Mouse (Mus musculus): ENCODE measurements around the gene Pth1r.
A peak's percentile ranks its signal among the peaks of the same experiment; 100 is the strongest.

Pth1r gene

GRCm38 (mm10) chr9:110746961-110747360, at the start of gene Pth1r:
TSS of gene Pth1r (minus strand) at chr9:110747145.
- no peak for DNase-seq (ENCODE audit: inconsistent age in 2 of 2, low spot score in 1 of 2)

DNA sequence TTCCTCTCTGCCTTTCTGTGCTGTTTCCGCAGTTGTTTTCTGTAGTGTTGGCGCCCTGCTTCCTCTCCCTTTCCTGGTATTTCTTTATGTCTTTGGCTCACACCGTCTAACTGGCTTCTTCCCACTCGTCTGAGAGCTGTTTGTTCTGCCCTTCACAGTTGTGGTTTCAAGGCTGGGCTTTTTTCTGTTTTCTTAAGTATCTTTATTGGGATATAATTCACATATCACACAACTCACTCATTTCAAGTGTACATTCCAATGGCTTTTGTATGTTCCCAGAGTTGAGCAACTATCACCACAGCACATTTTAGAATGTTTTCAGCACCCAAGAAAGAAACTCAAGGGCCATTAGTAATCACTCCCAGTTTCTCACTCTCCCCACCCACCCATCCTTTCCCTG, 43.5 kb upstream of the Pth1r start:
- DNase-seq (ENCODE audit: inconsistent age in 2 of 2, low spot score in 1 of 2), result no peak

DNA sequence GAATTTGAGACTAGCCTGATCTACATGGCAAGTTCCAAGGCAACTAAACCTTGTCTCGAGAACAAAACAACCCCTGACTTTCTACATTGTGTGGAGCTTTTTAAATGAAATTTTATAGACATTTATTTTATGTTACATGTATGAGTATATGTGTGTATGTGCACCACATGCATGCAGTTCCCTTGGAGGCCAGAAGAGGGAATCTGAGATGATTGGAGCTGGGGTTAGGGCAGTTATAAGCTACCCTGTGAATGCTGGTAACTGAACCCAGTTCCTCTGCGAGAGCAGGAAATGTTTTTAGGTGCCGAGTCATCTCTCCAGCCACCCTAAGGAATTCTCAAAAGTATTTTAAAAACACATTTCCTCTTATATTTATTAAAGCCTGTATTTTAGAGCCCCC, 41.2 kb upstream of the Pth1r start:
- DNase-seq (ENCODE audit: inconsistent age in 2 of 2, low spot score in 1 of 2), result peak in 1 of 2 experiments; percentile 13

DNA sequence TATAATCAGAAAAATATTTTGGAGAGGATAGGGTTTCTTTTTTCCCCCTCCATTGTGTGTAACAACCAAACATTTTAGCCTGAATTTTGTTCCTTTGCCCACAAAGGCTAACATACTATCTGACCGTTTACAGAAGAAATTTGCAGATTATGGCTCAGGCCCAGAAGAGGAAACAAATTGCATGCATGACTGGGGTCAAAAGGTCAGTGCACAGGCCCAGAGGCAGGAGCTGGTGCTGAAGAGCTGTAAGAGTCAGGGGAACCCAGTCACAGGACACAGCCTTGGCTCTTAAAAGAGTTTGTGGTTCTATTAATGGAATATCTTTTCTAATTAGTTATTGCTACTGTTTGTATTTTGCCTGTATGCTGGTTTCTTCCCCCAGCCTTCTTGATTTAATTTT, 36.7 kb upstream of the Pth1r start:
- DNase-seq (ENCODE audit: inconsistent age in 2 of 2, low spot score in 1 of 2), result no peak

DNA sequence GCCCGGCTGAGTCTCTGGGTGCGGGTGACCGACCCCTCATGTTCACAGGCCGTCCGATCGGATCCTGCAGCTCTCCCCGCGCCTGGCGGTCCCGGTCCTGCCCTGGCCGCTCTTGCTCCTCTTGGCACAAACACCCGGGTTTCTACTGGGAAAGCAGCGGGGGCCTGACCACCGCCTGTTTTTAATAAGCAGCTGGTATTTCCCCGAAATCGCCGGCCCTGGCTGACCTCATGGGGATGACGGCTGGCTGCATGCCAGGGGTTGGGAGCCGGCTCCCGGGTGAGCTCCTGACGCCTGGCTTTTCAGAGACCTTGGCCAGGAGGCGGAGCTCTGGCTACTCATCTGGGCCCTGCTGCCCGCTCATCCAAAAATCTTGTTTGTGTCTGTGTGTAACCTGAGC, 34.8 kb upstream of the Pth1r start:
- peak; percentile 91 to 98 for DNase-seq (ENCODE audit: inconsistent age in 2 of 2, low spot score in 1 of 2)

DNA sequence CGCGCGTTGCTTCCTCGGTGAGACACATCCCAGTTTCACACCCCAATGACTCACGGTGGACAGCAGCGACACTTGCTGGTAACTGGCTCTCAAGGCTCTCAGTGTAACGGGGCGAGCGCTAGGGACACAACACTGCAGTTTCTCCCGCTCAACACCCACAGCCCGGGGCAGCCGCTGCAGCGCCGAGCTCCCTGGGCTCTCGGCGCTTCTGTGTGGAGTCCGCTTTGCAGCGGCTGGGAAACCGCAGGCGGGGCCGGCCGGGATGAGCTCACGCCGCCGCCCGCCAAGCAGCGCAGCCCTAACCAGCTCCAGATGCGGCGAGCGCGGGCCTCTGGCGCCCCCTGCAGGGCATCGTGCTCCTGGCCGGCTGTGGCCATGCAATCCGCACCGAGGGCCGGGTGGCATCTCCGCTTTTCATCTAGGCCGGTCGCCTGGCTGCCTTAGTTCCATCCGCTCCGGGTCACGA, 34.3 kb upstream of the Pth1r start:
- peak; percentile 95 to 98 for DNase-seq (ENCODE audit: inconsistent age in 2 of 2, low spot score in 1 of 2)

DNA sequence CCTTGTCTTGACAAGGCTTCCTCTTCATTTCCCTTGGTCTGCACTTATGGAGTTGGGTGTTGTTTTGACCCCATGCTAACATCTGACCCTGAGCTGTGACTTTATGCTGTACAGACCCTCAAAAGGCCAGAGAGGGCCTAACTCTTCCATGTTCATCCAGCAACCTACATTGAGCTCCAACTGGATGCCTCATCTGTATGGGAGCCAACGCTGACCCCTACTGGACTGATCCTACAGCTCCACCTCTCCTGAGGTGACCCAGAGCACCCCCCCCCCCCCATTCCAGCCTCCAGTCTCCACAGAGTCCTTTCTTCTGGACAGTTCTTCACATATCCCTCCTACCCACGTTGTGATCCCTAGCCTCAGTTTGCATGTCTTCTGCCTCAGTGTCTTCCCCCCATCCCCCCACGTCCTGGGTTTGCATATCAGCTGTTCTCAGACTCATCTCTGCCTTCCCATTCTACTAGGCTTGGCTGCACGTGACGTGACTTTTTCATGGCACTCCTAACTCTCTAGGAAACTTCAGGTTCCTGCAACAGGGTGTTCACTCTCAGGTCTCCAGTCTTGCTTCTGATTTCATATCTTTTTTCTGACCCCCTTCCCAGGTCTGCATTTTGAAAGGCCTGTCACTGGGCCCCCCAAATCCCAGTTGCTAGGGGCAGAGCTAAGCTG, 32.4 kb upstream of the Pth1r start:
- DNase-seq (ENCODE audit: inconsistent age in 2 of 2, low spot score in 1 of 2), result no peak

GRCm38 (mm10) chr9:110778559-110778958, 31.6 kb upstream of the Pth1r start:
- no peak for DNase-seq (ENCODE audit: inconsistent age in 2 of 2, low spot score in 1 of 2)

- DNase-seq (ENCODE audit: inconsistent age in 2 of 2, low spot score in 1 of 2), result no peak
Observed at GRCm38 (mm10) chr9:110778100-110778499, 31.2 kb upstream of the Pth1r start.

GRCm38 (mm10) chr9:110775269-110776022, 28.5 kb upstream of the Pth1r start:
- DNase-seq (ENCODE audit: inconsistent age in 2 of 2, low spot score in 1 of 2), result no peak

DNA sequence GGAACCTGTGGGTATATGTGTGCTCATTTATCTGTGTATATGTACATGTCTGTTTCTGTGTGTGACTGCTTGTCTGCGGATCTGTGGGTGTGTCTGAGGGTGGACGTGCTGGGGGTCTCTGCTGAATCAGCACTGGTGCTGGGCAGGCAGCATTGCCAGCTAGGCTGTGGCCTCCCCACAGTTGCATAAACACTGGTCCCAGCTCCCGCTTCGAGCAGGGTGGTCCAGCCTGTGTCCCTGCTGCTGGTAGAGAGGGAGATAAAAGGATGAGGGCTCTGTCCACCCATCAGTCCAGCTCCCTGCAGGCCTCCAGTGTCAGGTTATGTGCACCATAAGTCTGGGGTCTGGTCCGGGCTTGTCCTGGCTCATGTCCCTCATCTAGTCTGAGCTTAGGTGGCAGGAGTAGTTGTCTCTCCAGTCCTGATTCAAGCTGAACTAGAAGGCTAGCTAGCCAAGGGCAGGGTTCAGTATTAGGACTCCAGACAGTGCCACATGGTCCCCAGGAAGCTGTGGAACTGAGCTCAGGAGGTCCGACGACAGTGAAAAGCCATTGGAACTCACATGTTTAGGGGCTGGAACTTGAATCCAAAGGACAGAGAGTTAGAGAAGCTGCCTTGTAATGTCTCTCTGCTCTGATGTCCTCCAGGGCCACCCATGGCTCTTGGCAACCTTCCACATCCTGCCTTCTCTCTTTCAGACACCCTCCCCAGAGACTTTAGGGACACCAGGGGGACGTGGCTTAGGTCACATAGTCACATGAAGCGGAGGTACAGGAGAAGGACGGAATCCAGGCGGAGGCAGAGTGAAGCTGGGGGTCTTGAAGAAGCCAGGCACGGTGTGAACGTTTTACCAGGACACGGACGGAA, 27.7 kb upstream of the Pth1r start:
- no peak for DNase-seq (ENCODE audit: inconsistent age in 2 of 2, low spot score in 1 of 2)

GRCm38 (mm10) chr9:110772336-110772735, 25.4 kb upstream of the Pth1r start:
- DNase-seq (ENCODE audit: inconsistent age in 2 of 2, low spot score in 1 of 2), result no peak

DNA sequence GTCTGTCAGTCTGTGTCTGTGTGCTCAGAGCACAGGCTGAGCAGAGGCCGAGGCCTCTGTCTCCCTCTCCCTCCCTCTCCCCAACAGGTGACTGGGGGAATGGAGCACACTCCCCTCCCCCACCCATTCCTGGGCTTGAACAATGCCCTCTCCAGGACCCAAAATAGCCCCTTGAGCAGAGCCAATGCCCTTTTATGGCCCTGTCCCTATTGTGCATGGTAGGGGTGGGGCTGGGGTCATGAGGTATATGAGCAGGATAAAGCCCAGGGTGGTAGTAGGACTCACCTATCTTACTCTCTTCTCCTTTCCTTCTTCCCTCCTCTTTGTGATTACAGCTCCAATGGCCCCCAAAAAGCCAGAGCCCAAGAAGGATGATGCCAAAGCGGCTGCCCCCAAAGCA, 16.5 kb upstream of the Pth1r start:
- no peak for DNase-seq (ENCODE audit: inconsistent age in 2 of 2, low spot score in 1 of 2)

GRCm38 (mm10) chr9:110762763-110763162, 15.8 kb upstream of the Pth1r start:
- DNase-seq (ENCODE audit: inconsistent age in 2 of 2, low spot score in 1 of 2), result no peak

DNA sequence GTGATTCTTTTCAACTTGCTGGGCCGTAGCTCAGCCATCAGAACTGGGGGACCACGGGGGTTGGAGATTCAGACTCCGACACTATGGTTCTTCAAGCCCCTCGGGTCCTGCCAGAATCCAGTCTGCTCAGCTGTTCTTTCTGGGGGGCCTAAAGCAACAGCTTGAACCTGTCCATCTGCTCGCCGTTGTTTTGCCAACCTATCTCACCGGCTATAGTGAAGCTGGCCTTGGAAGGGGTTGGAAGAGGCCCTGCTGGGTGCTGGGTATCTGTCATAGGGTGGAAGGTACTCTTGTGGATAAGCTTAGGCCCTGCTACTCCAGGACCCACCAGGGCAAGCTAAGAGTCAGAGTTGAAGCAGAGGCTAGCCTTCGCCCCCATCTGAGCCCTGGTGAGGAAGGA, 13.9 kb upstream of the Pth1r start:
- no peak for DNase-seq (ENCODE audit: inconsistent age in 2 of 2, low spot score in 1 of 2)

GRCm38 (mm10) chr9:110759265-110759664, 12.3 kb upstream of the Pth1r start:
- DNase-seq (ENCODE audit: inconsistent age in 2 of 2, low spot score in 1 of 2), result peak; percentile 49 to 84

- DNase-seq (ENCODE audit: inconsistent age in 2 of 2, low spot score in 1 of 2), result peak; percentile 39 to 67
Observed at GRCm38 (mm10) chr9:110758605-110759004, 11.7 kb upstream of the Pth1r start.

GRCm38 (mm10) chr9:110757816-110758215, 10.9 kb upstream of the Pth1r start:
- no peak for DNase-seq (ENCODE audit: inconsistent age in 2 of 2, low spot score in 1 of 2)

DNA sequence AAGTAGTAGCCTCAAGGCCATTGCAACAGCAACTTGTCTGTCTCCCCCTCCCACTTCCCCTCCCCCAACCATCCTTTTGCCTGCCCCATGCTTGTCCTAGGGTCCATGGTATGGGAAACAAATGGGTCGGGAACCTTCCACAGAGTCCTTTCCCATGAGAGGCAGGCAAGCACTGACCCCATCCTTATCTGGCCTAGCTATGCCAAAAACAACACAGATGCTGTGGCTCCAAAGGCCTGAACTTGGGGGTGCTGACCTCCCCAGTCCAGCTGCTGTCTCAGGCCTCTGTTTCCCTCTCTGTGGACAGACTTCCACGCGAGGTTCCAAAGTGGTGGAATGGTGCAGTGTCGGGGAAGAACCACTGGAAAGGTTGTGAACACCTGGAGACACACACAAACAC, 6.8 kb upstream of the Pth1r start:
- no peak for DNase-seq (ENCODE audit: inconsistent age in 2 of 2, low spot score in 1 of 2)

DNA sequence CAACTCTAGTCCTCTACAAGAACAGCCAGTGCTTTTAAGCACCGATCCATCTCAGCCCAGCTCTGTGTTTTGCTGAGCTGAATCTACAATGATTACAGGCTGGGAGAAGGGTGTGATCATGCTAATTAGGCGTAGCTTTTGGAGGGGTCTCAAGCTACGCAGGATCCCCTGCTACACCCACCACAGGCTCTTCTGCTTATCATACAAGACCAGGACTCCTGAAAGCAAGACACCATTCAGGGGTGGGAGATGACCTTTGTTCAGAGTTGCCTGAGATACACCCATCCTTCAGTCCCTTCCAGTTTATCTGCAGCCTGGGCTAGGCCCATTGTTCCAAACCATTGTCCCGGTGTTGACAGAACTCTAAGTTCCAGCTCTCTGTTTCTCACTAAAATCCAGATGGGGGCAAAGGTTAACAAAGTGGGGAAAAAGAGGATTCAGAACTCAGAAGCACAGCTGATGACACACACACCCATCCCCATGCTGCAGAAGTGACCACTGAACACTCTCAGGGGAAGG, 6.0 kb upstream of the Pth1r start:
- DNase-seq (ENCODE audit: inconsistent age in 2 of 2, low spot score in 1 of 2), result no peak

DNA sequence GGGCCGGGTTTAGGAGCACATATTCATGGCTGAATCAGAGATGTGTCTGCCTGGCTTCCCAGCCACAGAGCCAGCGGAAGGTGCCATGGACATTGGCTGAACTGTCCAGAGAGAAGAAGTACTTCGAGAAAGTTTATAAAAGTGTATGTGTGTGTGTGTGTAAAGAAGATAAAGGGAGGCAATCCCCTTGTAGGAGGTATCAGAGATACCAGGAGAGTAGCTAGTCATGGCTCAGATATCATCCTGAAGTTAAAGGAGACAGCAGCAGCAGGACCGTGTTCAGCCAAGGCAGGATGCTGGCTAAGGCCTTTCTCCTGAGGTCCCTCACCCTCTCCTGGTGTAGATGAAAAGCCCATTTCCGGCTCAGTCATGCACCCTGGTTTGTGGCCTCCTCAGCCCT, 4.5 kb upstream of the Pth1r start:
- DNase-seq (ENCODE audit: inconsistent age in 2 of 2, low spot score in 1 of 2), result no peak
